Mouse (Mus musculus) embryo, embryonic 11 days (tissue): ENCODE data around the gene Adamtsl4.
"Not testable (repeated sequence)": the region's sequence is repeated elsewhere in the genome, so short reads cannot be mapped to it uniquely, and the experiment has no call there.

Experiments used
- DNase-seq: peaks from one replicate; pipeline ENCODE4 v3.0.0-alpha.2; 2015

The Adamtsl4 gene

DNA sequence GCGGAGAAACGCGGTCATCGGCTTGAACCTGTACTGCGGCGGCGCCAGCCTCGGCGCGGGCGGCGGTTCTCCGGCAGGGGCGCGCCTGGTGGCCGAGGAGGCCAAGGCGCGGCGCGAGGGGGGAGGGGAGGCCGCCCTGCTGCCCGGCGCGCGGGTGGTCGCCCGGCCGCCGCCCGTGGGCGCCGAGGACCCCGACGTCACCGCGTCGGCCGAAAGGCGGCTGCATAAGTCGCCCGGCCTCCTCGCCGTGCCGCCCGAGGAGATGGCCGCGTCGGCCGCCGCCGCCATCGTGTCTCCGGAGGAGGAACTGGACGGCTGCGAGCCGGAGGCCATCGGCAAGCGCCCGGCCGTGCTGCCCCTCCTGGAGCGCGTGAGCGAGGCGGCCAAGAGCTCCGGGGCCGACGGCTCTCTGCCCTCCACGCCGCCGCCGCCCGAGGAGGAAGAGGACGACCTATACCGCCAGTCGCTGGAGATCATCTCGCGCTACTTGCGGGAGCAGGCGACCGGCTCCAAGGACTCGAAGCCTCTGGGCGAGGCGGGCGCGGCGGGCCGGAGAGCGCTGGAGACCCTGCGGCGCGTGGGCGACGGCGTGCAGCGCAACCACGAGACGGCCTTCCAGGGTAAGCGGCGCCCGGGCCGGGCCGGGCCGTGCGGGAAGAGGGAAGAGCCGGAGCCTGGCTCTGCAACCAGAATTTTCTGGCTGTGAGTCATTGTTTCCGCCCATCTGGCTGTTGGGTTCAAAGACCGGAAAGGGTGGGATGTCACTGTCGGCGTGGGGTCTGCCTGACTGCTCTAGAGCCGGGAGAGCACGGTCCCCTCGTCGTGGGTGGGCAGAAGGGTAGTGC lies 28.6 kb downstream of the Adamtsl4 start:
- peak; percentile 88 for DNase-seq

DNA sequence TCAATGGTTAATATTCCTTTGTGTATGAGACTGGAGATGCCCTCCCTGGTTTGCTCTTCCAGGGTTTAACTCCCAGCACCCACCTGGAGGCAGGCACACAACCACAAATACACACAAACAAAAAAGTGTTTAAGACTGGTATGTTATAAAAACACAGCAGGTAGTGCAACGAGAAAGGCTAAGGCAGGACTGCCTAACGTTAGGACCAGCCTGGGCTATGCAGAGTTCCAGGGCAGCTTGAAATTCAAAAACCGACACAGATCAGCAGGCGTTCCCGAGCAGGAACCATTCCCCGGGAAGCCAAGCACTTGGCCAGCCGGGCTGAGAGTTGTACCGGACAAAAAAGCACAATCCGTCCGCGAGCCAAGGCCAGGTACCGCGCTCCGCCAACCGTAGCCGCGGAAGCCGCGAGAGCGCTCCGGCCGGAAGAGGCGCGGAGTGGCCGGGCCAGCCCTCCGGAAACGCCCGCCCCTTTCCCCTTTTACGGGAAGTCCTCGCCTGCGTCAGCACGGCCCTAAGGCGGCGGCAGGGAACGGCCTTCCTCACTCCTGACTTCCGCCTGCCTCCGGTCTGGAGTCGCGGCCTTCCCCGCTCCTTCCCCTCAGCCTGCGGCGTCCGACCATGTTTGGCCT lies 29.4 kb downstream of the Adamtsl4 start, which contains the start of gene Mcl1:
TSS of gene Mcl1 (plus strand) at position 553 of the 632 bp plus-strand sequence.
- DNase-seq = peak; percentile 98

DNA sequence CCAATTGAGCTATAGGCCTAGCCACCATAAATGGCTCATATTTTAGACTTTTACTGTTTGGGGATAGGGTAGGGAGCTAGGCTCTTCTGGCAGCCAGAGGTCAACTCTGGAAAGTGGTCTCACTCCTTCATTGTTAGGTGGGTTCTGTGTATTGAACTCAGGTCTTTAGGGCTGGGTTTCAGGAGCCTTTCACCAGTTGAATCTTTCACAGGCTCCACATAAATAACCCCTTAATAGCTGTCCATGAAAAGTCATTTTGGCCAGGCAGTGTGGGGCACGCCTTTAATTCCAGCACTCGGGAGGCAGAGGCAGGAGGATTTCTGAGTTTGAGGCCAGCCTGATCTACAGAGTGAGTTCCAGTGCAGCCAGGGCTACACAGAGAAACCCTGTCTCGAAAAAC lies 30.0 kb downstream of the Adamtsl4 start:
- no peak for DNase-seq

DNA sequence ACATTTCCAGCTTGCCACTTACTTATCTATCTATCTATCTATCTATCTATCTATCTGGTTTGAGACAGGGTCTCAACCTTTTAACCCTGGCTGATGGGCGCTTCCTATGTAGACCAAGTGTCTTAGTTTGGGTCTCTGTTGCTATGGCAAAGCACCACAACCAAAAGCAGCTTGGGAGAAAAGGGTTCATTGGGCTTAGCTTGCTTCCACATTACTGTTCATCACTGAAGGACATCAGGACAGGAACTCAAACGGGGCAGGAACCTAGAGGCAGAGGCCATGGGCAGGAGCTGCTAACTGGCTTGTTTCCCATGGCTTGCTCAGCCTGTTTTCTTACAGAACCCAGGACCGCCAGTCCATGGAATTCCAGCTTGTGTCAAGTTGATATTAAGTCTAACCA lies 30.6 kb downstream of the Adamtsl4 start:
- DNase-seq = no peak

DNA sequence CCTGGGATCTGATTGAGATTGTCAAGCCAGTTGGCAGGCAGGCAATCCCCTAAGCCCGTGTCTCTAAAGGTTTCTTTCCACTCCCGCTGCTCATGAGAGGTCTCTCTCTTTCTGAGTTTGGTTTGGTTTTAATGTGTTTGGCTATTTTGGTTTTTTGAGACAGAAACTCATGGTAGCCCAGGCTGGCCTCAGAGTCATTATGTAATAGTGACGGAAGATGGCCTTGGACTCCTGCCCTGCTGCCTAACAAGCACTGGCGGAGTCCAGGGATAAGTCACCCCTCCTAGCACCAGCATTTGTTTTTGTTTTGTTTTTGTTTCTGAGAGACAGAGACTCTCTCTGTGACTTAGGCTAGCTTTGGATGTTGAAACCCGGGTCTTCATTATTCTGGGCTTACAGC lies 32.3 kb downstream of the Adamtsl4 start:
- DNase-seq = no peak

DNA sequence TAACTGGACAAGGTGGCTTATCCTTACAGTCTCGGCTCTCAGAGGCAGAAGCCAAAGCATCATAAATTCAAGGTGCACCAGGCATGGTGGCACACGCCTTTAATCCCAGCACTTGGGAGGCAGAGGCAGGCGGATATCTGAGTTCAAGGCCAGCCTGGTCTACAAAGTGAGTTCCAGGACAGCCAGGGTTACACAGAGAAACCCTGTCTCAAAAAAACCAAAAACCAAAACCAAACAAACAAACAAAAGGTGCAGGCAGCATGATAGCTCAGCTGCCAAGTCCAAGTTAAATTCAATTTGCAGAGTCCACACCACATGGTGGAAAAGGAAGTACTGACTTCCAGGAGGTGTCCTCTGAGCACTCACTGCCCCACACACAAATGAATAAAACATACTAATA lies 33.3 kb downstream of the Adamtsl4 start:
- DNase-seq = not testable (repeated sequence)

DNA sequence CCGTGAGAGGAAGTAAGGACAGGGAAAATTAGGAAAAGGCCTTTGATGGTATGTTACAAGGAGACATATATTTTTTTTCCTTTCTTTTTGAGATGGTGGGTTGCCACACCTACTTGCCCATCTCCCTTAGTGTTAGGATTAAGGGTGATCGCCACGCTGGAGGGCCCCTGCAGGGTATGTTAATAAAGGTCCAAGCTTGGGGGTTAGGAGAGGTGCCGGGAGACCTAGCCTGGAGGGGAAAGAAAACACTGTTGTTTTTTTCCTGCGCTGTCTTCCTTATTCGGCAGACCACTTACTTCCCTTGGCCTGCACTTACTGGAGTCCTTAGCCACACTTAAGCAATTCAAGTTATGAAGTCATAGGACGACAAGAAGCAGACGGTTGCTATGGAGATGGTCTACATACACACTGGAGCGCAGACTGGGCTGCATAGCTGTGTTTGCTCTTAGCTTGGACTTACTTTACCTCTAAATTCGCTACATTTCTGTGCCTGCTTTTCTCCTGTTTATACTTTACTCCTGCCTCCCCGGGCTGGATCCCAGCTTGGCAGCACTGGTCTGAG lies 34.2 kb downstream of the Adamtsl4 start:
- peak; percentile 60 for DNase-seq

DNA sequence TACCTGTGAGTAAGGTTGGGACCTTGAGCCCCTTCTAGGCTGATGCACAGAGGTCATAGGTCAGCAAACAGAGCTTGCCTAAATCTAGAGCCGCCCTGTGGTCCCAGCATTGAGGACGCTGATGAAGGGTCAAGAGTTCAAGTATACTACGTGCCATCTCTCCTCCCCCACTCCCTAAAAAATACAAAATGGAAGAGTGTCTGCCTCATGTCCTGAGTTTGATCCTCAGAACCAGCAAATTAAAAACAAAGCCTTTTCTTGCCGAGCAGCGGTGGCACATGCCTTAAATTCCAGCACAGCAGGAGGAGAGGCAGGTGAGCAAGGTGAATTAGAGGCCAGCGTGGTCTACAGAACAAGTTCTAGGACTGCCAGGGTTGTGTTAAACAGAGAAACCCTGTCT lies 34.8 kb downstream of the Adamtsl4 start:
- DNase-seq = no peak

DNA sequence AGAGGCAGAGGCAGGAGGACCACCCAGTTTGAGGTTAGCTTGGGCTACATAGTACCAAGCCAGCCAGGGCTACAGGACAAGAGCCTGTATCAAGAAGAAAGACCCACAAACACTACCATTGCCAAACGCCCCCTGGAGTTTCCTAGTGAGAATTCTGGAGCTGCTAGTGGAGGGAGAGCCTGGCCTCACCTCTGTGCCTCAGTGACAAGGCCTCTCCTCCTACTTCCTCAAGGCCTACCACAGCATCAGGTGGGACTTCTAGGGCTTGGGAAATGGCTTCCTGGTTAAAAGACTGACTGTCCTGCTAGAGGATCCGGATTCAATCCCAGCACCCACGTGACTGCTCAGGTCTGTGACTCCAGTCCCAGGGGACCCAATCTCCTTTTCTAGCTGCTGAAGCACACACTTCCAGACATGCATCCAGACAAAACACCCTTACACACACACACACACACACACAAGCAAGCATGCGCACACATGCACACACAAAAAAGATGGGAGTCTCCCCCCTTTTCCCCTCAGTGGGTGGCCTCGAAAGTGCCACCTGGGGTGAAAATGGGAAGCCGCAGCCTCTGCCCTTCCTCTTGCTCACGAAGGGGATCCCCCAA lies 35.4 kb downstream of the Adamtsl4 start:
- DNase-seq = peak; percentile 26

DNA sequence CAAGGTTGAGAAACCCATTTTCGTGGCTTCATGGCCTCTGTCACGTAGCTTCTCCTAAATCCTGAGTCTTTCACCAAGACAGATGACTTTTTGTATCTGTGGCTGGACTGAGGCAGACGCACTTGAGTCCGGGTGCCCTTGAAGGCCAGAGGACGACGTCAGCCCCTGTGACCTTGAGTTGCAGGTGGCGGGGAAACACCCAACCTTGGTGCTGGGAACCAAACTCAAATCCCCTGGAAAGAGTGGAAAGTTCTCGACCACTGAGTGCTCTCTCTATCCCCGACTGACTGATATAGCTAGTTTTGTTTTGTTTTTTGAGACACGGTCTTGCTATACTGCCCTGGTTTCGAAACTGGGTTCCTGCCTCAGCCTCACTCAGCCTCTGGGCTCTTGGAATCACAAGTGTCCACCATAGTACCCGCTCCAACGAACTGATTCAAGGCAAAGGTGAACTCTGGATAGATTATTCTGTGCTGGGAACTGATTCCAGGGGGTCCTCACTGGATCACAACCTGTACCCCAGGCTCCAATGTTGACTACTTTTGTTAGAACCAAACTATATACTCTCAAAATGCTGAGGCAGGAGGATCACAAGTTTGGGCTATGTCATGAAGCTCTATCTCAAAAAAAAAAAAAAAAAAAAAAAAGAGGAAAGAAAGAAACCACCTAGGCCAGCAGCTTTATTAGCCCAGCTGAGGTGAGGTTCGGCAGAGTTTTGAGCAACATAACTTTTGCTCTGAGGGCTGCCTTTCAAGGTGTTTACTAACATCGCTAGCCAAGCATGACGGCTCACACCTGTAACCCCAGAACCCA lies 36.1 kb downstream of the Adamtsl4 start:
- DNase-seq = no peak

DNA sequence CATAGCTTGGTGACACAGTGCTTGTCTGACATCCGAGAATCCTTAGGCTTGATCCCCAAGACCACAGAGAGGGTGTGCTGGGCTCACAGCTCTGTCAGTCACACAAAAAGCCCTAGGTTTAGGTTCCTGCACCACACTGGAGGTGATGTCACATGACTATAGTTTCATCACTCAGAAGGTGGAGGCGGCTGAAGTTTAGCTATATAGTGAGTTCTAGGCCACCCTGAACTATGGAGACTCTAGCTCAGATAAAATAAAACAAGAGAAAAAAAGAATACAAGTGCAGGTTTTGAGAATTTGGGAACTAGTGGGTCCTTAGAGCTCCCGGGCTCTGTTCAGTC lies 36.7 kb downstream of the Adamtsl4 start:
- no peak for DNase-seq

DNA sequence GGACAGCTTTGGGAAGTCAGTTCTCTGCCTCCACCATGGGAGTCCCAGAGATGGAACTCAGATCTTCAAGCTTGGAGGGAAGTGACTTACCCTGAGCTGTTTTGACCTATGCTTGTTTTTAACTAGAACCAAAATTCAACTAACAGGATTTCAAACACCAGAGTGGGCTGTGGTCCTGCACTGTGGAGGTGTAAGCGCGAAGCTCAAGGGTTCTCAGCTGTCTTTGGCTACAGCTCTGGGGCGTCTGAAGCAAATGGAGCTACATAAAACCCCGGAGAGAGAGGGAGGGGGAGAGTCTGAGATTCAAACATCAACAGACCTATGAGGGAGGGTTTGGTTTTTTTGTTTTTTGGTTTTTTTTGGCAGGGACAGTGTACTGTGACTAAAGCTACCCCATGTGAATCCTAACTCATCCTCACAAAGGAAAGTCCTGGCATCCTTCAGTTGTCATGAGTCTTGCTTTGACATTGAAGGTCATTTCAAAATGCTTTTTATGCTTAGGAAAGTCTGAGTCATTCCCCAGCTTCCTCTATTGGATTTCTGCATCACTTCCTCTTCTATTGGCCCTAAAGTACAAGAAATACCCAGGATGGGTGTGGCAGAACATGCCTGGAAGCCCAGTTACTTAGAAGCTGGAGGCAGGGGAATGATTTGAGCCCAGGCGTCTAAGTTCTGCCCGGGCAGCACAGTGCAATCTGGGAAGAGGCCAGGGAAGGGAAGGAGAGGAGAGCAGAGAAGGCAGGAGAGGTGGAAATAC lies 37.3 kb downstream of the Adamtsl4 start:
- no peak for DNase-seq

DNA sequence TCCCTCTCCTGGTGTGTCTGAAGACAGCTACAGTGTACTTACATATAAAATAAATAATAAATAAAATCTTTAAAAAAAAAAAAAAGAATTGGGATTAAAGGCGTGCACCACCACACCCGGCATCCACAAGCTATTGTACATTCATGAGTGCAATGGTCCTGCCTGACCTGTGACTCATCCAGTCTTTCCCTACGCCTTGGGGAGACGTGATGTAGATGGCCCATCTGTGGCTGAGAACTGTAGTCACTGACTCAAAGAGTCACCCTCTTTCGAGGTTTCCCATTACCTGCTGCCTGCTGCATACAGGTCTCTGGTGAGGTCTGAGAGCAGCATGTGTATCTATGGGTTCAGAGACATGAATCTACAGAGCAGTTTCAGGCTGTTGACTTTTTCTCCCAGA lies 39.7 kb downstream of the Adamtsl4 start:
- no peak for DNase-seq

DNA sequence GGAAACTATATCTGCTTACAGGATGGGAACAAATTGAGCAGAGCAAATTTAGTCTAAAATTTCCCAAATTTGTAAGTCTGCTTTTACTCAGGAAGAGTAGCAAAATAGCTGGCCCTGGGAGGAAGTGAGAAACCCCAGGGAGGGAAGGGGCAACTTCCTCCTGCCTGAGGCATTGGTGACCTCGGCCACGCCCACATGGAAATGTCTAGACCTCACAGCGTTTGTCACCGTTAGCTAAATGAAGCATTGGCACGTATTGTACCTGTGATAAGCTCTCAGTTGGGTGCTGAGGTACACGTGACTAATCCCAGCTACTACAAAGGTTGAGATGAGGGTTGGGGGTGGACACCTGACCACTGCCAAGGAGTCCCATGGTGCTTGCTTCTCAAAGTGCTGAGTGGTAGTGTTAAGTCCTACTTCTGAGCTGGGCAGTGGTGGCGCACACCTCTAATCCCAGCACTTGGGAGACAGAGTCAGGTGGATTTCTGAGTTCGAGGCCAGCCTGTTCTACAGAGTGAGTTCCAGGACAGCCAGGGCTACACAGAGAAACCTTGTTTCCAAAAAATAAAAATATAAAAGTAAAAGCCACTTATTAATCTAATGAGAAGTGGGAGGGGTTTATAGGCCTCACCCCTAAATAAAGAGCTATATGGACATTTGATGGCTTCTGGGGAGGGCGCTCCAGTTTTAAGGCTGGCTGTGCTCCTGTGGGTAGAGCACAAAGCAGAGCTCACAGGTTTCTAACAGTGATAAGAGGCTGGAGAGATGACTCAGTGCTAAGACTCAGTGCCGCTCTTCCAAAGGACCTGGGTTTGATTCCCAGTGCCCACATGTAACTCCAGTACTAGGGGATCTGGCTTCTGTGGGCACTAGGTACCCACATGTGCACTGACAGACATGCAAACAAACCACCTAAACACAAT lies 42.1 kb downstream of the Adamtsl4 start:
- DNase-seq = peak; percentile 19

DNA sequence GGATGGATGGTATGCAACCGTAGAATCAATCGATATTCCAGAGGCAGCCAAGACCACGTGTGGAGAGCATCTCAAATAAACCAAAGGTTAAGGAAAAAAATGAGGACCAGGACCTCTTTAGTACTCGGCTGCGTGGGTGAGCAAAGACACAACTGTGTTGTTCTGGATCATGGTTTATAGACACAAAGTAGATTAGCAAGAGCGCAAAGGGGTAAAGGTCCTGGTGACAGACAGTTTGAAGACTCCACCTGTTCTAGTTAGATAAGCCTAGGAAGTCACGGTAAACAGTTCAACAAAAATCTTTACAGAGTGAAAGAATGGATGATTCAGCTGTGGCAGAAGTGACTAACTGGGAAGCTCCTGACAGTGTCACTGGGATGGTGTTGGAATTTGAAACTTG lies 44.6 kb downstream of the Adamtsl4 start:
- no peak for DNase-seq

DNA sequence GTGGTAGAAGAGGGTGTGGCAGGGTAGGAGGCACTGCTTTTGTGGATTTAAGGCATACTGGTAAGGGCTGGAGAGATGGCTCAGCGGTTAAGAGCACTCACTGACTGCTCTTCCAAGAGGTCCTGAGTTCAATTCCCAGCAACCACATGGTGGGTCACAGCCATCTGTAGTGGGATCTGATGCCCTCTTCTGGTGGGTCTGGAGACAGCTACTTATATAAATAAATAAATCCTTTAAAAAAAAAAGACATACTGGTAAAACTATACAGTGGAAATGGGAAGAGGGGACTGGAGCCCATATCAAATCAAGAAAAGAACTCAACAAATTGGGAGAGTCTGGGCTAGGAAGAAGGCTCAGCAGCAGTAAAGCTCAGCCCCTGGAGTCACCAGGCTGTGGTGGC lies 48.0 kb downstream of the Adamtsl4 start:
- DNase-seq = no peak

DNA sequence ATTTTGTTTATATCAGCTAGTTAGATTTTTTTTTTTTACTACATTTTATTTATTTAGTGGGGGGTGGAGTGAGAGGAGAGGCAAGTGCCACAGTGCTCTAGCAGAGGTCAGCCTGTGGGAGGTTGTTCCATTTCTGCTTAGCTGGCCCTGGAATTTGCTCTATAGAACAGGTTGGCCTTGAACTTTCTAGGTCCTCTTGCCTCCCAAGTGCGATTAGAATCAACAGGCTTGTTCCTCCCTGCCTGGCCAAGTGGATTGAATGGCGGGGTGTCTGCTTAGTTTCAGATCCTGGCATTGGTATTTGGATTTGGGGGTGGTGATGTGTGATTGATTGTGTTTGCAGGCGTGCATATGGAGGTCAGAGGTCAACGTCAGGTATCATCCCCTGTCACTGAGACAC lies 51.6 kb downstream of the Adamtsl4 start:
- DNase-seq = no peak

DNA sequence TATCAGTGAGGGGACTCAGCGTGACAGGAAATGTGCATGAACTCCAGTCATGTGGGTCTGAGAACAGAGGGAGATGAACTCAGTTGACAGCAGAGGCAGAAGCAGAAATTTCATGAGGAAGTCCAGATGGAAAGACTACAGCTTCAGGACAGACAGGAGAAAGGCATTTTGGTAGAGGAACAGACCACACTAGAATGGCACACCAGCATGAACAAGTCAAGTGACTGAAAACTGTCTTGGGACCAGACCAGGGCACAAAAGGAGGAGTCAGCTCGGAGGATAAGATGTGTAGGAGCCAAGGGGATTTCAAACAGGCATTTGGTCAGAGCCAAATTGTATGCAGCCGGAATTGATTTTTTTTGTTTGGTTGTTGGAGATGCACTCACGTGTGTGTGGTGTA lies 52.1 kb downstream of the Adamtsl4 start:
- no peak for DNase-seq

DNA sequence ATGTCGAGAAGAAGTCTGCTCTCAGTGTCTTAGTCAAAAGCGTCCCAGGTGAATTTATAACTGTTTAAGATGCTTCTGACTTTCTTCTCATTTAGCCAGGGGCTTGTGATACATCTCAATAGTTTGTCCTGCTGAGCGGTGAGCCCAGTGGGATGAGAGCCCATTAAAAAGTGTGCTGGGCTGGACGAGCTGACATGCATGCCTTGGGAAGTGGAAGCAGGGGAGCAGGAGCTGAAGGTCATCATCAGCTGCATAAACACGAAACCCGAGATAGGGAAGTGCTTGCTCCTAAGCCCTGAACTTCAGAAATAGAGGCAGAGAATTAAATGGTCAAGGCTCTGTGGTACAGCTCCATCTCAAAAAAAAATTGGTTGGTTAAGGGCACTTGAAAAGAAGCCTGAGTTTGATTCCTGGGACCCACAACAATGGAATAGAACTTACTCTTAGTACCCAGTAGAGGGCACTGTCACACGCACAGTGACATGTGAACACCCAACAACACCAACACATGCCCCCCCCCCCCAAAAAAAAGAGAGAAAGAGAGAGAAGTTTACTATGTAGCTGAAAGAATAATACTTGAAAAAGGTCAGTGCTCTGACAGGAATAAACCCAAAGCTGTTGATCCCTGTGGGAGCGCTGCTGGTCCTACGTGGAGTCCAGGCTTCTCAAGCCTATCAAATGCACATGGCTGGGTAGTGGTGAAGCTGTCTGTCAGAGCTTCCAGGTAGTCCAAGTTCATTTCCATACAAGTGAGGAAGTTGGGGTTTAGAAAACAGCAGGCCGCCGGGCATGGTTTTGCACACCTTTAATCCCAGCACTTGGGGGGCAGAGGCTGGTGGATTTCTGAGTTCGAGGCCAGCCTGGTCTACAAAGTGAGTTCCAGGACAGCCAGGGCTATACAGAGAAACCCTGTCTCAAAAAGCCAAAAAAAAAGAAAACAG lies 54.8 kb downstream of the Adamtsl4 start:
- DNase-seq = peak; percentile 50

DNA sequence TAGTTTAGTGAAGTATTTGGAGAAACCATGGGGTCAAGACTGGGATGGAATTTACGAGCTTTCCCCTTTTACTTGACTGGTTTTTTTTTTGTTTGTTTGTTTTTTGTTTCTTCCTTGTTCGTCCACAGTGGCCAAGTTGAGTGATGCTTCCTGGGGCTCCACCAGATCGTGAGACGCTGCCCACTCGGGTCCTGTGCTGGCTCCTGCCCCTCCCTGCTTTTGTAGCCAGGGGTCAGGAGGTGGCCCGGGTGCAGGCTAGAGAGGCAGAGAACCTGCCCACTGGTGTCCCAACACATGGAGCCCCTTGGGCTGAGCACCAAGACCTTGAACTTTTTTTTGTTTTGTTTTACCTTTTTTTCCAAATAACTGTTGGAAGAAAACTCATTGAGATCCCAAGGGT lies 56.4 kb downstream of the Adamtsl4 start:
- DNase-seq = no peak
